Mouse (Mus musculus): ENCODE data around the gene Zc3h12a. TPM values are rescaled to one million over a fixed set of nuclear protein-coding genes. Genes with fewer than 3 reads are reported as not detected.
A peak's percentile ranks its signal among the peaks of the same experiment; 100 is the strongest.

The Zc3h12a gene
- polyA plus RNA-seq, 1 experiment from 2014 or later, result 0.36 TPM

GRCm38 (mm10) chr4:125097412-125097811 is 30.2 kb downstream of the Zc3h12a start:
- Histone ChIP-seq H3K9me3 (no peaks in the 10 kb centered on the region), H3K9ac (replicated peaks) (no peak overlapping the region), H3K4me2 (replicated peaks) (no peak overlapping the region), H3K36me3 (peaks cover 11% of the 10 kb centered on the region), H3K27me3 (no peaks in the 10 kb centered on the region), H3K4me3 (no peak overlapping the region), H3K4me1 (no peaks in the 10 kb centered on the region), H3K27ac (replicated peaks) (no peak overlapping the region)
- no peak for ATAC-seq (ENCODE audit: low FRiP score, low read depth)
- WGBS, result 81% methylated on average over 4 of the region's 4 CpGs

DNA sequence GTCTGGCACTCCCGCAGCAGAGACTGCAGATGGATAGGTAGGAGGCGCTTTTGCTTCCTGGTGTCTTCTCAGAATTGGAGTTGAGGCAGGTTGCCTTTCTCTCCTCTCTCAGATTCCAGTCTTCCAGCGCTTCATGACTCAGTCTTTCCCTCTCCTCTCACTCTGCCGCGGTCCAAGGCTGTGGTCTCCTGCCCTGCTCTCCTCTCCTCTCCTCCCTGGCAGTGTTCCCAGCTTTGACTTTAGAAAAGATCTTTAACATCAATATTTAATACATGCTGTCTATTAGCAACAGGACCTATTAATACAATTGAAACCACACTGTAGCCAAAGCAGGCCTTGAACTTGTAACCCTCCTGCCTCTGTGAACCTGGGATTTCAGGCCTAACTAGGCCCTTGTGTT is 31.6 kb downstream of the Zc3h12a start:
- Histone ChIP-seq H3K4me1 (no peaks in the 10 kb centered on the region), H3K36me3 (peaks cover 22% of the 10 kb centered on the region), H3K27me3 (no peaks in the 10 kb centered on the region), H3K27ac (replicated peaks) (no peak overlapping the region), H3K4me2 (replicated peaks) (no peak overlapping the region), H3K9me3 (no peaks in the 10 kb centered on the region), H3K9ac (replicated peaks) (no peak overlapping the region), H3K4me3 (no peak overlapping the region)
- no peak for ATAC-seq (ENCODE audit: low FRiP score, low read depth)
- 91% methylated on average over 5 of the region's 5 CpGs for WGBS

DNA sequence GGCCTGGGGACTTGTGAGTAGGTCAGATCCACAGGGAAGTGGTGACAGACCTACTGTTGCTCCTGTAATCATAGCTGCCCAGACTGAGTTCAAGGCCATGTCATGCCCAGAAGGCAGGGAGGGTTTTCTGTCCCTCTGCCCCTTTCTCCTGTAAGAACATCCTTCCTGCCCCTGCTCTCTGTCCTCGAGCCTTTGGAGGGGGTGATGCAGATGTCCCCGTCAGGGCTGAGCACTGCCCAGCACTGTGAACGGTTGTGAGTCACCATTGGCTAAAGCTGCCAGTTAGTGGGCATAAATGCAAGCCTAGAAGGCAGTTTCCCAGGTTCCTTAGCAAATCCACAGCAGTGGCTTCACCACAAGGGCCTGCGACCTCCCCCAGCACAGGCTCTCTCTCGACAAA is 34.6 kb downstream of the Zc3h12a start:
- Histone ChIP-seq H3K4me2 (replicated peaks) (no peak overlapping the region), H3K27me3 (no peaks in the 10 kb centered on the region), H3K4me1 (no peaks in the 10 kb centered on the region), H3K9ac (replicated peaks) (no peak overlapping the region), H3K36me3 (peaks cover 53% of the 10 kb centered on the region), H3K4me3 (no peak overlapping the region), H3K9me3 (no peaks in the 10 kb centered on the region), H3K27ac (replicated peaks) (no peak overlapping the region)
- 94% methylated on average over 5 of the region's 5 CpGs for WGBS
- ATAC-seq (ENCODE audit: low FRiP score, low read depth), result no peak

GRCm38 (mm10) chr4:125085346-125085841 is 42.2 kb downstream of the Zc3h12a start:
- WGBS, result under 1% methylated on average over 42 of the region's 45 CpGs
- H3K4me2 ChIP-seq (replicated peaks), result peak overlapping the region; percentile 85
- H3K36me3 ChIP-seq, result peaks cover 32% of the 10 kb centered on the region
- peak overlapping the region; percentile 98 for H3K27ac ChIP-seq (replicated peaks)
- peaks cover 28% of the 10 kb centered on the region for H3K4me1 ChIP-seq
- H3K9me3 ChIP-seq, result no peaks in the 10 kb centered on the region
- no peaks in the 10 kb centered on the region for H3K27me3 ChIP-seq
- peak; percentile 94 for ATAC-seq (ENCODE audit: low FRiP score, low read depth)
- peak overlapping the region; percentile 89 for H3K4me3 ChIP-seq
- peak overlapping the region; percentile 89 for H3K9ac ChIP-seq (replicated peaks)

DNA sequence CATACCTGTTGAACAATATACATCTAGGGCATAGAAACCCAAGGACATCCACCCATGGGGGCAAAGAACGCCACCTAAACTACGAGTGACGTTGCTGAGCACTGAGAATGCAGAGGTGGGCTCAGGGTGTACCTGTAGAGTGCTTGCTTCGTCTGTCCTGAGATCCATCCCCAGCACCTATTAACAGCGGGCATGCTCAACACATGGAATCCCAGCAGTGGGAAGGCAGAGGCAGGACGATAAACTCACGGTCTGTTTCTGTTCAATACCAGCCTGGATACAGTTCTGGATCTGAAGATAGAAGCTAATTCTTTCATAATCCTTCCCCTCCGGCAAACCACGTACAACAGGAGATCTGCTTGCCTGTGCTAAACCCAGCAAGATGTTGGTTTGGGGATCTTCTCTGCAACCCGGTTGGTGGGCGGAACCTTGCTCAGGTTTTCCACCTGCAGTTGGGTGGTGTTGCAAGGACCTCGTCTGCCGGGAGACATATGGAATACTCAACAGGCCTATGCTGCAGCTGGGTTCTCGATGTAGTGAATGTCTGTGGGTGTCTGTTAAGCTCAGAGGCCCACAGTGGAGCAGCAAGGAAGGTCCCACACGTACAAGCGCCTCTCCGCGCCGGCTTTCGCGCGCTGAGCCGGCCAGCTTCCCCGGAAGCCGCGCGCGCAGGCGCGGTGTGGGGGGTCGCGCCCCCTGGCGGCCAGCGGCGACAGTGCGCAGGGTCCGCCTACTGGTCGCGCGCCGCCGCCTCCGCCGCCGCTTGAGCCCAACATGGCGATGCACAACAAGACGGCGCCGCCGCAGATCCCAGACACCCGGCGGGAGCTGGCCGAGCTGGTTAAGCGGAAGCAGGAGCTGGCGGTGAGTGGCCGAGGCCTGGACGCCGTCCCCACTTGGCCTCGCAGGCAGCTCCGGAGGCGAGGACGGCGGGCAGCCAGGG is 43.0 kb downstream of the Zc3h12a start, which contains the start of gene Meaf6:
TSS of gene Meaf6 (plus strand) at position 732 of the 943 bp plus-strand sequence.
- Histone ChIP-seq H3K4me3 (peak within 1 kb of the TSS; percentile 89), H3K27ac (replicated peaks) (peak within 1 kb of the TSS; percentile 98), H3K4me1 (peaks cover 28% of the 10 kb centered on the region), H3K36me3 (peaks cover 25% of the 10 kb centered on the region), H3K9ac (replicated peaks) (peak within 1 kb of the TSS; percentile 89), H3K27me3 (no peaks in the 10 kb centered on the region), H3K9me3 (no peaks in the 10 kb centered on the region), H3K4me2 (replicated peaks) (peak within 1 kb of the TSS; percentile 85)
- ATAC-seq (ENCODE audit: low FRiP score, low read depth), result peak; percentile 90
- 2% methylated on average over 63 of the region's 63 CpGs for WGBS

DNA sequence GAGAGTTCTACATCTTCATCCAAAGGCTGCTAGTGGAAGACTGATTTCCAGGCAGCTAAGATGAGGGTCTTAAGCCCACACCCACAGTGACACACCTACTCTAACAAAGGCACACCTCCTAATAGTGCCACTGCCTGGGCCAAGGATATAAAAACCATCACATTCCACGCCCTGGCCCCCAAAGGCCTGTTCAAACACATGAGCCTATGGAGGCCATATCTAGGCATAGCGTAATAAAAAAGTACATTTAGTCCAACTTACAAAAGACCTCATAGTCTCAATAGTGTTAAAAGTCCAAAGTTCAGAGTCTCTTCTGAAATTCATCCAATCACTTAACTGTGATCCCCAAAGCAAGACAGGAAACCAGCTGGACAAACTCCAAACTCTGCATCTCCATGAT is 48.9 kb downstream of the Zc3h12a start:
- no peak for ATAC-seq (ENCODE audit: low FRiP score, low read depth)
- 96% methylated on average over 2 of the region's 2 CpGs for WGBS
- H3K4me1 ChIP-seq, result peaks cover 3% of the 10 kb centered on the region; the same call in 1 of the 2 replicates
- H3K27me3 ChIP-seq, result no peaks in the 10 kb centered on the region
- no peak overlapping the region for H3K4me3 ChIP-seq
- peaks cover 24% of the 10 kb centered on the region for H3K36me3 ChIP-seq
- H3K27ac ChIP-seq (replicated peaks), result no peak overlapping the region
- H3K4me2 ChIP-seq (replicated peaks), result no peak overlapping the region
- H3K9ac ChIP-seq (replicated peaks), result no peak overlapping the region
- no peaks in the 10 kb centered on the region for H3K9me3 ChIP-seq

GRCm38 (mm10) chr4:125077700-125078099 is 49.9 kb downstream of the Zc3h12a start:
- WGBS, result 85% methylated on average over 2 of the region's 2 CpGs
- Histone ChIP-seq H3K36me3 (peaks cover 34% of the 10 kb centered on the region), H3K27ac (replicated peaks) (no peak overlapping the region), H3K4me3 (no peak overlapping the region), H3K4me1 (no peaks in the 10 kb centered on the region), H3K9ac (replicated peaks) (no peak overlapping the region), H3K9me3 (no peaks in the 10 kb centered on the region), H3K27me3 (no peaks in the 10 kb centered on the region), H3K4me2 (replicated peaks) (no peak overlapping the region)
- ATAC-seq (ENCODE audit: low FRiP score, low read depth), result no peak

Other genes starting within 250 kb of the Zc3h12a start
- 12.3 and 13.3 TPM in 2 replicates for gene Epha10, start 246.9 kb downstream of the Zc3h12a start, polyA plus RNA-seq (2016; fragmentation: Nextera tagmentation; extraction: Ambion mirVana)
- 17.0 and 18.1 TPM in 2 replicates for gene 9930104L06Rik, start 190.8 kb downstream of the Zc3h12a start, polyA plus RNA-seq (2016; fragmentation: Nextera tagmentation; extraction: Ambion mirVana)
- 190 and 207 TPM in 2 replicates for gene Cdca8, start 188.5 kb downstream of the Zc3h12a start, polyA plus RNA-seq (2016; fragmentation: Nextera tagmentation; extraction: Ambion mirVana)
- 6.9 and 16.6 TPM in 2 replicates for gene Rspo1, start 141.4 kb downstream of the Zc3h12a start, polyA plus RNA-seq (2016; fragmentation: Nextera tagmentation; extraction: Ambion mirVana)
- 99.1 and 104 TPM in 2 replicates for gene Gnl2, start 111.3 kb downstream of the Zc3h12a start, polyA plus RNA-seq (2016; fragmentation: Nextera tagmentation; extraction: Ambion mirVana)
- 0.17 and 0.42 TPM in 2 replicates for gene Dnali1, start 62.1 kb downstream of the Zc3h12a start, polyA plus RNA-seq (2016; fragmentation: Nextera tagmentation; extraction: Ambion mirVana)
- 35.1 and 36.0 TPM in 2 replicates for gene Snip1, start 61.2 kb downstream of the Zc3h12a start, polyA plus RNA-seq (2016; fragmentation: Nextera tagmentation; extraction: Ambion mirVana)
- 123 and 131 TPM in 2 replicates for gene Meaf6, start 42.7 kb downstream of the Zc3h12a start, polyA plus RNA-seq (2016; fragmentation: Nextera tagmentation; extraction: Ambion mirVana)